Mouse (Mus musculus) liver, embryonic 13.5 days (tissue): ENCODE results near the gene Muc20. TPM values are rescaled to one million over a fixed set of nuclear protein-coding genes. Genes with fewer than 3 reads are reported as not detected.

Experiments used
- ATAC-seq: fragments of 200-750 bp; cut with Nextera tagmentation; 2 replicates; pipeline ENCODE4 v1.8.0; 2017; ENCODE audit warnings: low read depth, mild to moderate bottlenecking, moderate number of reproducible peaks, moderate library complexity
- DNase-seq: peaks from one replicate; pipeline ENCODE4 v3.0.0; 2022
- H3K27ac ChIP-seq: fragments of 300-500 bp; sonication (generic); 2 replicates; pipeline ENCODE4 v1.5.1; 2015; ENCODE audit warnings: moderate library complexity, mild to moderate bottlenecking, inconsistent platforms
- H3K27me3 ChIP-seq: fragments of 300-500 bp; sonication (generic); 2 replicates; pipeline ENCODE4 v1.6.1; 2015; ENCODE audit warnings: mild to moderate bottlenecking, inconsistent platforms
- H3K36me3 ChIP-seq: fragments of 300-500 bp; sonication (generic); 2 replicates; pipeline ENCODE4 v1.6.1; 2015; ENCODE audit warnings: mild to moderate bottlenecking, inconsistent platforms
- H3K4me1 ChIP-seq: fragments of 300-500 bp; sonication (generic); replicated peaks from 2 replicates; pipeline ENCODE4 v1.6.1; 2015; ENCODE audit warnings: inconsistent platforms
- H3K4me2 ChIP-seq: fragments of 300-500 bp; sonication (generic); 2 replicates; pipeline ENCODE4 v1.6.1; 2015; ENCODE audit warnings: inconsistent platforms, mild to moderate bottlenecking, moderate library complexity
- H3K4me3 ChIP-seq: fragments of 300-500 bp; sonication (generic); replicated peaks from 2 replicates; pipeline ENCODE4 v1.5.1; 2015; ENCODE audit warnings: mild to moderate bottlenecking, inconsistent platforms
- H3K9ac ChIP-seq: fragments of 300-500 bp; sonication (generic); 2 replicates; pipeline ENCODE4 v1.6.1; 2015; ENCODE audit warnings: mild to moderate bottlenecking, inconsistent platforms
- H3K9me3 ChIP-seq: fragments of 300-500 bp; sonication (generic); replicated peaks from 2 replicates; pipeline ENCODE4 v1.6.1; 2016; ENCODE audit warnings: inconsistent platforms
- WGBS: fragments of 180-500 bp; shearing (Covaris S2); methylation state at CpG from one replicate; pipeline ENCODE4 v1.1.7; 2015; ENCODE audit not compliant: insufficient replicate concordance; 5-methylcytosine and 5-hydroxymethylcytosine counted together
- polyA plus RNA-seq: library from polyadenylated mRNA; unstranded; fragments of >200 nt; fragmentation: Nextera tagmentation; extraction: Ambion mirVana; gene quantifications from 2 replicates; pipeline ENCODE4 v1.2.1, GENCODE M21; 2015

Muc20 gene
- polyA plus RNA-seq: 0.05 TPM in 1 of 2 replicates, not detected in the other

DNA sequence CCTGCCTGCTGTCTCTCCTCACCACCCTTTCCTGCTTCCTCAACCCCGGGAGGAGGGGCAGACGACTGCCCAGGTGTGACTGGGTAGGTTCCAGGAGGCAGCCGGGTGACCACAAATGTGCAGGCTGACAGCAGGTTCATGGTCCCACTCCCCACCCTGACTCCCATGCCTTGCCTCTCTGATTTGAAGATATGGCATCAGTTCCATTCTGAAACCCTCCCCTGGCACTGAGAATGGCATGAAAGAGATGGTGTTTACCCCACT is at the start of gene Muc20:
Muc20 (minus strand) TSS at position 10 of the 264 bp plus-strand sequence.
- Histone ChIP-seq H3K4me1 (no peaks in the 10 kb centered on the region), H3K9ac (no peak within 1 kb of the TSS), H3K4me2 (no peak within 1 kb of the TSS), H3K36me3 (no peaks in the 10 kb centered on the region), H3K27me3 (peaks cover 22% of the 10 kb centered on the region; the same call in 1 of the 2 replicates), H3K4me3 (no peak within 1 kb of the TSS), H3K27ac (no peak within 1 kb of the TSS), H3K9me3 (no peaks in the 10 kb centered on the region)
- ATAC-seq: no peak
- DNase-seq: no peak
- 32% methylated on average over 3 of the region's 3 CpGs for WGBS

DNA sequence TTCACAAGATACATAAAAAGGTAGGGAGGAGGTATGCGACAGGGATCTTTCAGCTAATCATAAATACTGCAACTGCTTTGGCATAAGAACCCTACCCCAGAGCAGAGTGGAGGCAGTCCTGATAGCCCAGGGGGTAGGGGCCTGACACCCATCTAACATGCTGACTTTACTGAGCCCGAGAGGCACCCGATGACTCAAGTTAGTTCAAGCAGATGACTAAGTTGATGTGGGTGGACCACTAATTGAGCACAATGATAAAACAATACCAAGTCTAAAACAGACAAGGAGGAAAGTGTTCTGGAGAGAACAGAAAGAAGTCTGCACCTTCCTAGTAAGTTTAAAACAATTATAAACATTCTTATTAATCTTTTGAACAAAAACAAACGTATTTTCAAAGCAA is 34.3 kb upstream of the Muc20 start:
- H3K27me3 ChIP-seq: no peaks in the 10 kb centered on the region
- H3K36me3 ChIP-seq: peaks cover 29% of the 10 kb centered on the region
- DNase-seq (no peak), ATAC-seq (no peak)
- no peak overlapping the region for H3K4me3 ChIP-seq
- no peak overlapping the region for H3K9ac ChIP-seq
- 79% methylated on average over 4 of the region's 4 CpGs for WGBS
- no peak overlapping the region for H3K27ac ChIP-seq
- no peaks in the 10 kb centered on the region for H3K4me1 ChIP-seq
- H3K9me3 ChIP-seq: no peaks in the 10 kb centered on the region
- H3K4me2 ChIP-seq: no peak overlapping the region

DNA sequence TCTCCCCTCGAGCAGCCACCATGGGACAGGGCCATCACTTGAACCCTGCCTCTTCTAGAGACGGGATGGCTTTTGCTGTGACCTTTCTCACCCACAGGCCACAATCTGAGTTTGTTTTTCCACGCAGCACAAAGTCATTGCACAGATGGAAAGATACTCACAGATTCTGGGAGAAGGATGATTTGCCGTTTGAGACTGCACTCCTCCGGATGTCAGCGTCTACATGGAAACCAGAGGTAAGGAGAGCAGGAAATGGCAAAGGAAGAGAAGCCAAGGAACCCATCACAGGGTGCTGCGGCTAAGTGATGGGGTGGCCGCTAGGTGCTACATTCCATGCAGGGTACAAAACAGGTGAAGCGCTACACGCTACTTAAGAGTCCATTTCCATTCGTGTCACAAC is 31.9 kb upstream of the Muc20 start:
- Histone ChIP-seq H3K36me3 (peaks cover 41% of the 10 kb centered on the region), H3K9me3 (no peaks in the 10 kb centered on the region), H3K9ac (no peak overlapping the region), H3K4me2 (no peak overlapping the region), H3K27me3 (no peaks in the 10 kb centered on the region), H3K4me1 (no peaks in the 10 kb centered on the region), H3K27ac (no peak overlapping the region), H3K4me3 (no peak overlapping the region)
- ATAC-seq: no peak
- 83% methylated on average over 11 of the region's 11 CpGs for WGBS
- no peak for DNase-seq

DNA sequence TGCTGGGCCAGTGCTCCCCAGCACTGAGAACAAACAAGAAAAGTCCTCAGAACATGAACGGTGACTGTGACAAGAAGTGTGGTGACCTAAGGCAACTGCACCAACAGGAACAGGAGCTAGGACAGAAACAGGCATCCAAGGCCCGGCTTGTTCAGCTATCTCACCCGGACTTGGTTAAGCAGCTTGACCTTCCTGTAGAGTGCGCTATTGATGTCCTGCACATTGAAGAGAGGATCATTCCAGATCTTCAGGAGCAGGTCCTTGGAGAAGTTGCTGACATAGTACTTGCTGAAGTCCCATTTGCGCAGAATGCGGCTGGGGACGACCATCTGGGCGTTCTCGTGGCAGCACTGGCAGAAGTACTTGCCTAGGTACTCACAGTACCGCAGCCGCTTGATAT is 29.3 kb upstream of the Muc20 start:
- Histone ChIP-seq H3K4me2 (no peak overlapping the region), H3K4me1 (peaks cover 5% of the 10 kb centered on the region; the same call in 1 of the 2 replicates), H3K27ac (no peak overlapping the region), H3K4me3 (no peak overlapping the region), H3K9me3 (no peaks in the 10 kb centered on the region), H3K36me3 (peaks cover 45% of the 10 kb centered on the region), H3K27me3 (no peaks in the 10 kb centered on the region), H3K9ac (no peak overlapping the region)
- no peak for DNase-seq
- WGBS: 88% methylated on average over 11 of the region's 11 CpGs
- no peak for ATAC-seq

DNA sequence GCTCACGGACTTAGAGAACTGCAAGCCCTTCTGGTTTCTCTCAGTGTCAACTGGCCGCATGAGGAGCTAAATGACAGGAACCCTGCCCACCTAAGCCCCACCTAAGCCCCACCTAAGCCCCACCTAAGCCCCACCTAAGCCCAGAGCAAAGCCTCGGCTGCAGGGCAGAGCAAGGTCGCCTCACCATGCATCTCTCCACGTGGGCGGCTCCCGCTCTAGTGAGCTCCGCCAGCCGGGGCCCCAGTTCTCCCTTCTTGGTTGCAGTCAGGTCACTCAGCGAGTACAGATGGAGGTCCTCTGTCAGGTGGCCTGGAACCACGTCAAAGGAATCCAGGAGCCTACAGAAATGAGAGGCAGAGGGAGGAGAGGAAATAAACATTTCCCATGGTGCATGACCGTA is 28.1 kb upstream of the Muc20 start:
- H3K4me3 ChIP-seq: no peak overlapping the region
- peaks cover 45% of the 10 kb centered on the region for H3K36me3 ChIP-seq
- H3K9ac ChIP-seq: no peak overlapping the region
- H3K27me3 ChIP-seq: no peaks in the 10 kb centered on the region
- no peaks in the 10 kb centered on the region for H3K9me3 ChIP-seq
- no peak overlapping the region for H3K4me2 ChIP-seq
- DNase-seq (no peak), ATAC-seq (no peak)
- no peak overlapping the region for H3K27ac ChIP-seq
- peaks cover 5% of the 10 kb centered on the region; the same call in 1 of the 2 replicates for H3K4me1 ChIP-seq
- WGBS: 70% methylated on average over 12 of the region's 12 CpGs

DNA sequence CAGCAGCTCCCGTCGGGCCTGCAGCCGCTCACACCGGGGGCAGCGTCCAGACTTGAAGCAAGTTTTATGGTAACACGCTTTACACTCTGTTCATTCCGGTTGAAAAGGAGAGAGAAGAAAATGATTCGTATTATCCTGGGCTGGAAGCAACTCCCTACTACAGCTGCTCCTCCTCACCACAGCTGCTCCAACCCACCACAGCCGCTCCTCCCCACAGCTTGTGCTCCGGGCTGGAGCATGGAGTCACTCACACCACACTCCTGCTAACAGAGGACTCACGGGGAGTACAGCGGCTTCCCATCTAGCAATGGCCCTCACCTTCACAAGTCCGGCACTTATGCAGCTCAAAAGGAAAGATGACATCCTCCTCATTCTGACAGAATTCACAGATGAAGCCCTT is 26.8 kb upstream of the Muc20 start:
- Histone ChIP-seq H3K9ac (no peak overlapping the region), H3K9me3 (no peaks in the 10 kb centered on the region), H3K27ac (no peak overlapping the region), H3K4me1 (peaks cover 5% of the 10 kb centered on the region; the same call in 1 of the 2 replicates), H3K4me2 (no peak overlapping the region), H3K4me3 (no peak overlapping the region), H3K27me3 (no peaks in the 10 kb centered on the region), H3K36me3 (peaks cover 45% of the 10 kb centered on the region)
- 83% methylated on average over 13 of the region's 13 CpGs for WGBS
- DNase-seq (no peak), ATAC-seq (no peak)

DNA sequence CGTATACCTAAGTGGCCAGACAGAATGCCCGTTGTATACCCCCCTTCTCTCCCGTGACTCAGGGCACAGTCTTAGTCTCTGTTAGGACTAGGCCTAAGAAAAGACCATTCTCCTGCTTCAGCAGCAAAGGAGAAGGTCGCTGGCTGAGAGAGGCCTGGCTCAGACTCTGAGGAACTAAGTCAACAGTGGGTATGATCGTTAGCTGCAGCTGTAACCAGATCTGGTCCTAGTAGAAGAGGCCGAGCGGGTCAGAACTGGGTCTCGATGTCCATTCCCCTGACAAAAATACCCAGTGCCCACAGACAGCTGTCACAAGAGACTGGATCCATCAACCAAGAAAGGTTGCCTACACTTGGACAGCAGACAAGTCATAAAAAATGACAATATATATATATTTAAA is 26.3 kb upstream of the Muc20 start:
- Histone ChIP-seq H3K36me3 (peaks cover 43% of the 10 kb centered on the region), H3K4me3 (no peak overlapping the region), H3K9ac (no peak overlapping the region), H3K4me2 (no peak overlapping the region), H3K27ac (no peak overlapping the region), H3K9me3 (no peaks in the 10 kb centered on the region), H3K4me1 (peaks cover 5% of the 10 kb centered on the region; the same call in 1 of the 2 replicates), H3K27me3 (no peaks in the 10 kb centered on the region)
- ATAC-seq (no peak), DNase-seq (no peak)
- whole genome bisulfite sequencing: 75% methylated on average over 8 of the region's 8 CpGs

DNA sequence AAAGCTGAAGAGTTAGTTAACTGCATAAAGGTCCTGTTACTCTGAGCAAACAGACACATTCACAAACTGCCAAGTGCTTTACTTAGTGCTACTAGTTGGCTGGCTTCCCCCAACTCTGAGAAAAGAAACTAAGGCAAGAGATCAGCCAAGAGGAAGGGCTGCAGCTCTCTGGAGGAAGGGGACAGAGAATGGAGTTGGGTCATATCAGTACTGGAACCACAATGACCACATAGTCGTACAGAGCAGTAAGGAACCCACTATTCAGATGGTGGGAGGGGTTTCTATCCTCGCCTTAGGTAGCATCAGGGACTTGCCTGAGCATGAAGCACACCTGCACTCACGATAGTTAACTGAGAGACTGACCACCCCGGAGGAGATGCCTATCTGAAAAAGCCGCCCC is 25.6 kb upstream of the Muc20 start:
- 50% methylated on average over 5 of the region's 5 CpGs for WGBS
- DNase-seq: no peak
- H3K4me3 ChIP-seq: no peak overlapping the region
- peaks cover 39% of the 10 kb centered on the region for H3K36me3 ChIP-seq
- H3K27me3 ChIP-seq: no peaks in the 10 kb centered on the region
- no peaks in the 10 kb centered on the region for H3K9me3 ChIP-seq
- H3K4me1 ChIP-seq: peaks cover 5% of the 10 kb centered on the region; the same call in 1 of the 2 replicates
- no peak overlapping the region for H3K4me2 ChIP-seq
- H3K9ac ChIP-seq: no peak overlapping the region
- H3K27ac ChIP-seq: no peak overlapping the region
- no peak for ATAC-seq

DNA sequence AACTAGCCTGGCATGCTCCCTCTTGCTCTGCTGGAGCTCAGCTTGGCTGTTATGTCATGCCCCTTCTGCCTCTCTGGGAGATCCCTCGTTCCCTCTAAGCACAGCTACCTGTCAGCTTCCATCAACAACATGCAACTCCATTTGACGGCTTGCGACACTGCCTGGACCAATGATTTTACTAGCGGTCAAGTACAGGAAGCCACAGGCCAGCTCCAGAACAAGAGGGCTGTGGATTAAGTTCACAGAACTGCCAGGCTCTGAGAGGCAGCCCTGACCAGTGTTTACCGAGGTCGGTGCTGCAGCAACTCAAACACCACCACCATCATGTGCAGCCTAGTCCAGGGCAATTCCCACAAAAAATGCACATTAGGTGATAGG is 25.2 kb upstream of the Muc20 start:
- Histone ChIP-seq H3K4me3 (no peak overlapping the region), H3K9me3 (no peaks in the 10 kb centered on the region), H3K9ac (no peak overlapping the region), H3K27me3 (no peaks in the 10 kb centered on the region), H3K27ac (no peak overlapping the region), H3K4me1 (peaks cover 5% of the 10 kb centered on the region; the same call in 1 of the 2 replicates), H3K4me2 (no peak overlapping the region), H3K36me3 (peaks cover 36% of the 10 kb centered on the region)
- DNase-seq (no peak), ATAC-seq (no peak)
- 35% methylated on average over 6 of the region's 6 CpGs for WGBS

DNA sequence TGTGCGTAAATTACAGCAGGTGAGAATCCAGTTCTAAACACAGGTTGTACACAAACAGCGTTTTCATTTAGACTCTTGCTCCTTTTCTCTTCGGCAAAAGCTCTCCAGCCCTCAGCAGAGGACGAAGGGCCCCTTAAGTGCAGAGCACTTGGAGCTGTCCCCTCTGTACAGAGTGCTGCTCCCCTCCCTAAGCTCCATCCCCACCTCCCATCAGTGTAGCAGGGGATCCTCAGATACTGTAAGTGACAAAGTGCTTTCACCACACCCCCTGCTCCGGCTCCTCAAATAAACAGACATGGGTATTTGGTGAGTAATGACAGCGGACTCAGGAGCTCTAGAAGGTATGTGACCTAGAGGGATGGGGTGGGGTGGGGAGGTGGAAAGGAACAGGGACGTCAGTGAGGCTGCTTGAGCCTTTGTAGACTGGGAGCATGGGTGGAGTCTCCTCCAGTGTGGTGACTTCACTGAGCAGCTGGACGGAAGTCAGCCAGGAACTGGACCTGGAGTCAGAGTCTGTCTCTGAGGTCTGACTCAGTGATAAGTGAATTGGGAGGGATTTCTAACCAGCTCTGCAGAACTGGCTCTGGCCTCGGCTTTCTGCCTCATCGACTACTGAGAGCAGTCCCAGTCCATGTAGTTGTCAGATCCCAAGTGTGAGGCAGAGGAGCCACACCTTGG is 24.7 kb upstream of the Muc20 start:
- WGBS: 50% methylated on average over 10 of the region's 10 CpGs
- ATAC-seq (no peak; the same call in 1 of the 2 replicates), DNase-seq (no peak)
- Histone ChIP-seq H3K4me1 (peaks cover 5% of the 10 kb centered on the region; the same call in 1 of the 2 replicates), H3K4me2 (no peak overlapping the region), H3K9me3 (no peaks in the 10 kb centered on the region), H3K36me3 (peaks cover 34% of the 10 kb centered on the region), H3K27me3 (no peaks in the 10 kb centered on the region), H3K27ac (no peak overlapping the region), H3K9ac (no peak overlapping the region), H3K4me3 (no peak overlapping the region)

DNA sequence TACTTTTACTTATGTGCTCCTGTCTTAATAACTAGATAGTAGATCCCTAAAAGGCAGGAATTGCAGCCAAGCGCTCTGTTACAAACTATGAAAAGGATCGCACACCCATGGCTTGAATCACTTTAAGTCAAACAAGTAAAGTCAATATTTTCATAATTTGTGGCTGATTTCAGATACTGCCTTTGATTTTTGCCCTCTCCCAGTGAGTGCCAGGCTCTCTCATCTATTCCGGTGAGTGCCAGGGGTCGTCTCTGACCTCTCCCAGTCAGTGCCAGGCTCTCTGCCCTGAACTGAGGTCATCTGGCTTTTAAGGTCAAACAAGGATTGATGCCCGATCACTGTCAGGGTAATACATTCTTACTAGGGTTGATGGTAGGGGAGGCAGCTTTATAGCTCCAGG is 21.2 kb upstream of the Muc20 start:
- H3K36me3 ChIP-seq: peaks cover 4% of the 10 kb centered on the region
- no peak overlapping the region for H3K4me3 ChIP-seq
- H3K4me1 ChIP-seq: peaks cover 20% of the 10 kb centered on the region
- 75% methylated on average over 5 of the region's 5 CpGs for WGBS
- H3K9ac ChIP-seq: no peak overlapping the region
- H3K9me3 ChIP-seq: no peaks in the 10 kb centered on the region
- ATAC-seq (no peak), DNase-seq (no peak)
- peaks cover 6% of the 10 kb centered on the region; the same call in 1 of the 2 replicates for H3K27me3 ChIP-seq
- no peak overlapping the region for H3K4me2 ChIP-seq
- H3K27ac ChIP-seq: no peak overlapping the region

DNA sequence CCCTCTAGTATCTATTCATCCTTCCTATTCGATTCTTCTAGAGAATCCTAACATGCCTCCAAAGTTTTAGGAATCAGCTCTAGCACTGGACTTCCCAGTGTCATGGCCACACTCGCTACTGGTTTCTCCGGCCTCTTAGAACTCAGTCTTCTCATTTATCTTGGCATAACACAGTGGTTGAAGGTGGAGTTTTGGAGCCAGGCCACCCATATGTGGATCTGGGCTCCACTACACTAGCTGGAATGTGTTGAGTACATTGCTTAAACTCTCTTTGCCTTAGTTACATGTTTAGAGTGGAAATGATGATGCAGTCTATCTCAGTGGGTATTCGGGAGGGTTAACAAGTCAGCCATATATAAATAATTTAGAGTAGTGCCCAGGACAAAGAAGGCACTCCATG is 20.8 kb upstream of the Muc20 start:
- 79% methylated on average over 4 of the region's 4 CpGs for WGBS

More for the DNA sequence above, 20.8 kb upstream of the Muc20 start:
- H3K9ac ChIP-seq: no peak overlapping the region
- no peak overlapping the region for H3K4me2 ChIP-seq
- DNase-seq: no peak
- H3K4me3 ChIP-seq: no peak overlapping the region
- peaks cover 6% of the 10 kb centered on the region; the same call in 1 of the 2 replicates for H3K27me3 ChIP-seq
- peaks cover 20% of the 10 kb centered on the region for H3K4me1 ChIP-seq
- no peak overlapping the region for H3K27ac ChIP-seq
- 0 out of 2 replicates have a peak, but pooled peaks cover under 1% of the 10 kb centered on the region for H3K36me3 ChIP-seq
- ATAC-seq: no peak
- H3K9me3 ChIP-seq: no peaks in the 10 kb centered on the region
